Mouse (Mus musculus) embryonic facial prominence, embryonic 13.5 days (tissue): ENCODE measurements around the gene Adam33. TPM values are rescaled to one million over a fixed set of nuclear protein-coding genes. Genes with fewer than 3 reads are reported as not detected.

Experiments used
- ATAC-seq: fragments of 200-750 bp; cut with Nextera tagmentation; 2 replicates; pipeline ENCODE4 v1.8.0; 2017; ENCODE audit warnings: low read depth; ENCODE audit not compliant: insufficient number of reproducible peaks, insufficient read depth, low FRiP score, low TSS enrichment
- H3K27ac ChIP-seq: fragments of 300-500 bp; sonication (generic); 2 replicates; pipeline ENCODE4 v1.5.1; 2015; ENCODE audit warnings: moderate library complexity, mild to moderate bottlenecking, inconsistent platforms
- H3K27me3 ChIP-seq: fragments of 300-500 bp; sonication (generic); 2 replicates; pipeline ENCODE4 v1.6.1; 2015; ENCODE audit warnings: mild to moderate bottlenecking, inconsistent platforms
- H3K36me3 ChIP-seq: fragments of 300-500 bp; sonication (generic); 2 replicates; pipeline ENCODE4 v1.6.1; 2015; ENCODE audit warnings: mild to moderate bottlenecking, inconsistent platforms
- H3K4me1 ChIP-seq: fragments of 300-500 bp; sonication (generic); 2 replicates; pipeline ENCODE4 v1.6.1; 2015; ENCODE audit warnings: inconsistent platforms
- H3K4me2 ChIP-seq: fragments of 300-500 bp; sonication (generic); 2 replicates; pipeline ENCODE4 v1.6.1; 2015; ENCODE audit warnings: moderate library complexity, mild to moderate bottlenecking, inconsistent platforms
- H3K4me3 ChIP-seq: fragments of 300-500 bp; sonication (generic); 2 replicates; pipeline ENCODE4 v1.5.1; 2015; ENCODE audit warnings: mild to moderate bottlenecking, inconsistent platforms
- H3K9ac ChIP-seq: fragments of 300-500 bp; sonication (generic); 2 replicates; pipeline ENCODE4 v1.6.1; 2015; ENCODE audit warnings: mild to moderate bottlenecking, inconsistent platforms
- H3K9me3 ChIP-seq: fragments of 300-500 bp; sonication (generic); 2 replicates; pipeline ENCODE4 v1.6.1; 2016; ENCODE audit warnings: inconsistent platforms
- WGBS: fragments of 180-500 bp; shearing (Covaris S2); methylation state at CpG from one replicate; pipeline ENCODE4 v1.1.7; 2015; ENCODE audit warnings: mixed read lengths; 5-methylcytosine and 5-hydroxymethylcytosine counted together
- polyA plus RNA-seq: library from polyadenylated mRNA; unstranded; fragments of >200 nt; fragmentation: Nextera tagmentation; extraction: Ambion mirVana; gene quantifications from 2 replicates; pipeline ENCODE4 v1.2.1, GENCODE M21; 2015

Adam33 gene
- polyA plus RNA-seq, 1 experiment from 2014 or later = 30.0 TPM

DNA sequence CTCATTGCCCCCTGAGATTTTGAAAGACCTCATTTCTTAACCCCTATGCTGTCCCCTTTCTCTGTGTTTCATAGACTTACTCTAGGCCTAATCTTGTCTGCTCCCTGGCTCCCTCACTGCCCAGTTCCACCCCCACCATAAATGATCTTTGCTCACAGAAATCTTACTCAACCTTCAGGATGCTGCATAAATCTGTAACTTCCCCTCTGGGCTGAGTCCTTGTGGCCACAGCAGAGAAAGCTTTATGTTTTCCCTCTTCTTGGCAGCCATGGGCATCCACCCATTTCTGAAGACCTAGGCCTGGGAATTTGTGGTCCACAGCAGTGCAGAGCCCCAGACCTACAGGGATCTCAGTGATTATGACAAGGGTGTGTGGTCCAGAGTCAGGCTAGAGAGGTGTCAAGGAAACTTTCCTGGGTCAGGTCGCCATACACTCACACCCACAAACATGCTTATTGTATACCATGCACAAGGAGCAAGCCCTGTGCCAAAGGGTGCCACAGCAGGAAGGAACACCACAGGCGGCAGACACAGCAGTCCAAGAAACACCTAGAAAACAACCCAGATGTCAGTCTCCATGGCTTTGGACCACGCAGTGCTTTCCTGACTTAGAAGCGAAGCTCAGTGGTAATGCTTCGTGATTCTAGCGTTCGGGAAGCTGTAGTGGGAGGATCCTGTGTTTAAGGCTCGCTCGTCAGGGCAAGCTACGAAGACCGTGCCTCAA, 23.2 kb upstream of the Adam33 start, which contains the start of gene Siglec1:
Gene Siglec1, minus strand, starts transcription at position 99 of the 724 bp plus-strand sequence.
- no peak within 1 kb of the TSS for H3K9ac ChIP-seq
- ATAC-seq = no peak
- H3K4me2 ChIP-seq = no peak within 1 kb of the TSS
- no peak within 1 kb of the TSS for H3K4me3 ChIP-seq
- WGBS = 86% methylated on average over 11 of the region's 11 CpGs
- H3K27me3 ChIP-seq = no peaks in the 10 kb centered on the region
- H3K9me3 ChIP-seq = no peaks in the 10 kb centered on the region
- H3K4me1 ChIP-seq = 0 out of 2 replicates have a peak, but pooled peaks cover 4% of the 10 kb centered on the region
- H3K27ac ChIP-seq = no peak within 1 kb of the TSS
- H3K36me3 ChIP-seq = no peaks in the 10 kb centered on the region

DNA sequence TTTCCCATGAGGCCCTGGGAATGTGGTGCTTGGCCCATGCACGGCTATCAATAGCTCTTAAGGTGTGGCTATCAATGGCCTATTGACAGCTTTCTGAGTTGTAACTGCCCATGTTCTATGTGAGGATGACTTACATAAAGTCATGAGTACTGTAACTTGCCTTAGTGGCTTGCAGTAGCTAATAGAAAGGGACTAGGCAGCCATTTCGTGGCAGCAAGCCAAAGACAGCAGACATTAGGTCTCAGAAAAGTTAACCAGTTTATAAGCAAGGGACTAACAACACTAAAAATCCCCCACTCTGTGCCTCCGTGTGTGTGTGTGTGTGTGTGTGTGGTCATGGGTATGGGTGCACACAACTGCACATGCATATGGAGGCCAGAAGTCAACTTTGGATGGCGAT, 20.6 kb upstream of the Adam33 start:
- no peak for ATAC-seq
- Histone ChIP-seq H3K9me3 (no peaks in the 10 kb centered on the region), H3K4me3 (no peak overlapping the region), H3K9ac (no peak overlapping the region), H3K27ac (no peak overlapping the region), H3K4me2 (no peak overlapping the region), H3K4me1 (0 out of 2 replicates have a peak, but pooled peaks cover 4% of the 10 kb centered on the region), H3K27me3 (no peaks in the 10 kb centered on the region), H3K36me3 (no peaks in the 10 kb centered on the region)
- WGBS = 83% methylated on average over 4 of the region's 4 CpGs

DNA sequence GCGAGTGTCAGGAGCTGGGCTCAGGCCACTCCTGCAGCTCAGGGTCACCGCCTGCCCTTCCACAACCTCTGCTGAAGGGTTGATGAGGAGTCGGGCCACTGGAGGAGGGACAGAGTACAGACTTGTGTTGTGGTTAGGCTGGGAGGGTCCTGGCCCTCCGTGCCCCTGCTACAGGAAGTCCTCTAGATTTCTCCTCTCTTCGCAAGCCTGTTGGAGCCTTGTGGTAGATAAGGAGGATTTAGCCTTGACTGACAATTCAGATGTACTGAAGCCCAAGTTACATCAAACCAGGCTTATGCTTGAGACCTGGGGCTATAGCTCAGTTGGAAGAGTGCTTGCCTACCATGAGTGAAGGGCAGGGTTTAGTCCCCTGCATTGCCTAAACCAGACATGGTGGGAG, 16.9 kb upstream of the Adam33 start:
- 73% methylated on average over 5 of the region's 5 CpGs for WGBS
- H3K4me3 ChIP-seq = no peak overlapping the region

DNA sequence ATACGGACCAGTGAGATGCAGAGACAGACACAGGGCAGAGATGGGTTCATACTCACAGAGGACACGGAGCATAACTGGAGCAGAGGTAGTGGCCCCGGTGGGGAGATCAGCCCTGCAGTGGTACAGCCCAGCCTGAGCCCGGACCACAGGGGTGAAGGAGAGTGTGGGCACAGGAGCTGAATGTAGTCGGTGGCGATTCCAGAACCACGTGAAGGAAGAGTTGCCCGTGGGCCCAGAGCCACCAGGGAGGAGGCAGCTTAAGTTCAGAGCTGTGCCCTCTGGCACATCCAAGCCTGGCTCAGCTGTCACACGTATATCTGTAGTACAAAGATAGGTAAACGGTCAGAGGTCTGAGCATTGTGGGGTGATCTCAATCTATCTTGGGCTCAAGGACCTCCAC, 8.9 kb upstream of the Adam33 start:
- Histone ChIP-seq H3K27me3 (no peaks in the 10 kb centered on the region; the same call in 1 of the 2 replicates), H3K4me1 (peaks cover 4% of the 10 kb centered on the region; the same call in 1 of the 2 replicates), H3K9ac (no peak overlapping the region), H3K4me2 (no peak overlapping the region), H3K4me3 (no peak overlapping the region), H3K27ac (no peak overlapping the region), H3K9me3 (no peaks in the 10 kb centered on the region), H3K36me3 (no peaks in the 10 kb centered on the region)
- ATAC-seq = no peak
- 81% methylated on average over 10 of the region's 10 CpGs for WGBS

More for the DNA sequence above, 16.9 kb upstream of the Adam33 start:
- no peaks in the 10 kb centered on the region for H3K9me3 ChIP-seq
- H3K27ac ChIP-seq = peak overlapping the region; percentile 16; the same call in 1 of the 2 replicates
- H3K27me3 ChIP-seq = no peaks in the 10 kb centered on the region
- H3K36me3 ChIP-seq = no peaks in the 10 kb centered on the region
- no peaks in the 10 kb centered on the region for H3K4me1 ChIP-seq
- ATAC-seq = no peak
- H3K9ac ChIP-seq = no peak overlapping the region
- H3K4me2 ChIP-seq = no peak overlapping the region

DNA sequence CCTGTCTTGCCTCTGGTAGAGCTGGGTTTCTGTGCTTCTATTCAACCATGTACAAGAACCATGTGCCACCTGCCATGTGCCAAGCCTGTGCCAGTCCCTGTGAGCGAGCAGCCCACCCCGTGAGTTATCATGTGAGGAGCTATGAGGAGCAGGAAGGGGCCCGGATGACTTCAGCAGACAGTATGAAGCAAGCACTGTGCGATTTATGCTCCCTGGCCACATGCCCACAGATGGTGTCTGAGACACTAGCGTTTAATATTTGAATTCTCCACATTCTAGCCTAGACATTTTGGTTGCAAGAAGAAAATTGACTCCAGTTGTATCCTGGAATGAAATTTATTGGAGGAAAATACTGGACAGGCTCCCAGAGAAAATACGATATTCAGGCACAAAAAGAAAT, 3.9 kb upstream of the Adam33 start:
- Histone ChIP-seq H3K4me3 (no peak overlapping the region), H3K9ac (no peak overlapping the region), H3K36me3 (no peaks in the 10 kb centered on the region), H3K9me3 (no peaks in the 10 kb centered on the region), H3K4me2 (no peak overlapping the region), H3K4me1 (peaks cover 20% of the 10 kb centered on the region), H3K27me3 (peaks cover 23% of the 10 kb centered on the region), H3K27ac (peak overlapping the region; percentile 66; the same call in 1 of the 2 replicates)
- 48% methylated on average over 6 of the region's 6 CpGs for WGBS
- 0 out of 2 replicates have a peak, but pooled peaks have one; percentile 48 for ATAC-seq

DNA sequence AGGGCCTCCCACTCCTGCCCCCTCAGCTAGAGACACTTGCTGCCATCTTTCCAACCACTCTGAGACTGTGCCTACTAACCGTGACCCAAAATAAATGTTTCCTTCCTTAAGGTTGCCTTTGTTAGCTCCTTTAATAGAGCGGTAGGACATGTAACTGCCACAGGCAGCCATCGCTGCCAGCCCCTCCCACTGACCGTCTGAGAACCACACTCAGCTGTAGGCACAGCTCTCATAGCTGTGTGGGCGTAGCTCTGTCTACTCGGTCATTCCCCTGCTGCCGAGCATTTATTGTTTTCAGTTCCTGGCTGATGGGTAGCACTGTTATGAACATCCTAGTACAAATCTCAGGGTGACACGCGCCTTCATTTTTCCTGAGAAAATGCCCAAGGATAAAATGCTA, 2.7 kb upstream of the Adam33 start:
- H3K4me3 ChIP-seq = no peak overlapping the region
- H3K9ac ChIP-seq = no peak overlapping the region
- no peak for ATAC-seq
- peaks cover 30% of the 10 kb centered on the region for H3K27me3 ChIP-seq
- H3K4me2 ChIP-seq = no peak overlapping the region
- peaks cover 31% of the 10 kb centered on the region for H3K4me1 ChIP-seq
- no peak overlapping the region for H3K27ac ChIP-seq
- no peaks in the 10 kb centered on the region for H3K36me3 ChIP-seq
- no peaks in the 10 kb centered on the region for H3K9me3 ChIP-seq
- 67% methylated on average over 9 of the region's 9 CpGs for WGBS

DNA sequence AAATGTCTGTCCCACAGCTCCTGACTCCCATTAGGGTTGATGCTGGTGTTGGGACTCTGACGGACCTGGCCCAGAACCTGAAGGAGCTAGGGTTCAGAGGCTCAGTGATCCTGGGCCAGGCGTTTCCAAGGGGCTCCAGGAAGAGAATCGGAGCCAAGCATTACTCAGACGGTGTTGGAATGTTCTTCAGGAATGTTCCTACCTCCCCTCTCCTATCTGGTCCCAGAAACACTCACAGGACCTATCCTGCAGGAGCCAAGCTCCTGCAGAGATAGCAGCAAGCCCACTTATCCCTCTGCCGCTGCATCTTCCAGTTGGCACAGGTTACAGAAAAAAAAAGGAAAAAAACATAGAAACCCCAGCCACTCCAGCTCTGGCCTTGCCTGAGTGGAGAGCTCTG, 2.0 kb downstream of the Adam33 start:
- Histone ChIP-seq H3K9ac (no peak overlapping the region), H3K4me1 (peaks cover 47% of the 10 kb centered on the region), H3K4me3 (no peak overlapping the region), H3K27me3 (peaks cover 35% of the 10 kb centered on the region), H3K9me3 (no peaks in the 10 kb centered on the region), H3K27ac (peak overlapping the region; percentile 86), H3K36me3 (no peaks in the 10 kb centered on the region), H3K4me2 (peak overlapping the region; percentile 33)
- ATAC-seq = no peak
- WGBS = 74% methylated on average over 5 of the region's 5 CpGs

DNA sequence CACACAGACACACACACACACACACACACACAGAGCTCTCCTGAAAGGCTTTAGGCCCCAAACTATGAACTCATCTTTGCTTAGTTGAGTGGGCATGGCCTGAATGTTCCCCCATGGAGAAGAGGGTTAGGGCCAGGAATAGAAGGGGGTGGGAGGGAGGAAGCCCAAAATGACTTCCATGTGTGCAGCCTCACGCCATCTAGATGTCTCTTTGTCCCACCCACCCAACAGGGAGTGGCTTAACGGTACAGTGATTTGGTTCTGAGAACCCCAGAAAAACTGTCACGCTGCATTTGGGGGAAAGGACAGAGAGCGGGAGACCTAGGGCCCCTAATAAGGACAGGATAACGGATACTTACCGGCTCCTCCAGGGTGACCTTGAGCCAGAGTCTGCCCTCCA, 2.8 kb downstream of the Adam33 start:
- Histone ChIP-seq H3K9ac (0 out of 2 replicates have a peak overlapping the region, but pooled peaks have one; percentile 16), H3K9me3 (no peaks in the 10 kb centered on the region), H3K36me3 (no peaks in the 10 kb centered on the region), H3K27me3 (peaks cover 43% of the 10 kb centered on the region), H3K4me2 (peak overlapping the region; percentile 33), H3K4me1 (peaks cover 54% of the 10 kb centered on the region), H3K4me3 (no peak overlapping the region), H3K27ac (peak overlapping the region; percentile 86)
- WGBS = 23% methylated on average over 6 of the region's 6 CpGs
- peak; percentile 12; the same call in 1 of the 2 replicates for ATAC-seq

DNA sequence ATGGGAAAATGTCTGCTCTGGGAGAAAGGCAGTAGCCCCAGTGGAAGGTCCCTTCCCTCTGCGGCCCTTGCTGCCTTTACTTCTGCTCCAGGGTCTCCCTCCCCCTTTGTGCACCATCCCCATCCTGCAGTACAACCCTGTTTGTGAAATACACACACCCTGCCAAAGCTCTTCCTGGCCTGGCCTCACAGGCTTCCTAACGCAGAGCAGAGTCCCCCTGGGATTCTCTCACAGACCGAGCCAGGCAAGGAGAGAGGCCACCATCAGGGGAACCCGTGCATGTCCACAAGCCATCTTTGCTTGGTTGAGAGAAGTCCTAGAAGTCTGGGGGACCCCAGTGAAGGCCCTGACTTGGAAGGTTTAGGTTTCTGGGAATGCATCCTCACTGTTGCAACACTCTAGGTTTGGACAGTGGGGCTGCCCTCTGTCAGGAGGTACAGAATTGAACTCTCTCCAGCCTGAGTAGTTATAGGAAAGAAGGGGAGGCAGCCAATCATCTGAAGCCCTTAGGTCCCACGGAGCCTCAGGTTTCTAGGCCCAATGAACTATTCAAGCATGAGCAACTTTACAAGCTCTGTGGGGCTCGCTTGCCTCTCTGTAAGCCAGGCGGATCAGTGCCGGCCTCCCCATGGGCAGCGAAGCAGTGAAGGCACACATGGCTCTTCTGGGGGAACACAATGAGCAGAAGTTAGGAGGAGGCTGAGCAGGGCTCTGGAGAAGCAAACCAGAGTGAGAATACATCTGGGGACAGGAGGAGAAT, 3.7 kb downstream of the Adam33 start:
- no peaks in the 10 kb centered on the region for H3K36me3 ChIP-seq
- peak overlapping the region; percentile 86 for H3K27ac ChIP-seq
- peak overlapping the region; percentile 33; the same call in 1 of the 2 replicates for H3K4me2 ChIP-seq
- H3K9ac ChIP-seq = 0 out of 2 replicates have a peak overlapping the region, but pooled peaks have one; percentile 12
- peaks cover 51% of the 10 kb centered on the region for H3K27me3 ChIP-seq
- no peak overlapping the region for H3K4me3 ChIP-seq
- WGBS = 61% methylated on average over 9 of the region's 9 CpGs
- H3K4me1 ChIP-seq = peaks cover 60% of the 10 kb centered on the region
- H3K9me3 ChIP-seq = no peaks in the 10 kb centered on the region
- no peak for ATAC-seq

DNA sequence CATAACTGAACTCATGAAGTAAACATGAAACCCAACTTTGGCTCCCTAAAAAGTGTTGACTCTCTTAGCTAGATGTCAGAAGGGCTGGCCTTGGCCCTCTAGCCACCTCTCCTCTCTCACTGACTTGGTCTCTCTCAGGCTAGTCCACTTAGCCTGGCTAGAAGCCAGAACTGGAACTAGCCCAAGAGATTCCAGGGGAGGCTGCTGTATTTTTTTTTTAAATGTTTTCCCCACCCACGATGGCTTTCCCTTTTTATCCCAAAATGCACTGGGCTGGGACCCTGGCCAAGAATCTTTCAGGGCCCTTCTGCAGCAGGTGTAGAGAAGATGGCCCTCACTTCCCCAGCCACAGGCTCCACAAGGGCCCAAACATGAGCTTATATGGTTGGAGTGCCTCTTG, 4.2 kb downstream of the Adam33 start:
- no peak overlapping the region for H3K4me3 ChIP-seq
- no peaks in the 10 kb centered on the region for H3K36me3 ChIP-seq
- H3K27me3 ChIP-seq = peaks cover 51% of the 10 kb centered on the region
- no peak overlapping the region for H3K9ac ChIP-seq
- no peak overlapping the region for H3K4me2 ChIP-seq
- peak overlapping the region; percentile 86 for H3K27ac ChIP-seq
- peaks cover 66% of the 10 kb centered on the region for H3K4me1 ChIP-seq
- WGBS = 45% methylated on average over 1 of the region's 1 CpGs
- H3K9me3 ChIP-seq = no peaks in the 10 kb centered on the region
- ATAC-seq = no peak

DNA sequence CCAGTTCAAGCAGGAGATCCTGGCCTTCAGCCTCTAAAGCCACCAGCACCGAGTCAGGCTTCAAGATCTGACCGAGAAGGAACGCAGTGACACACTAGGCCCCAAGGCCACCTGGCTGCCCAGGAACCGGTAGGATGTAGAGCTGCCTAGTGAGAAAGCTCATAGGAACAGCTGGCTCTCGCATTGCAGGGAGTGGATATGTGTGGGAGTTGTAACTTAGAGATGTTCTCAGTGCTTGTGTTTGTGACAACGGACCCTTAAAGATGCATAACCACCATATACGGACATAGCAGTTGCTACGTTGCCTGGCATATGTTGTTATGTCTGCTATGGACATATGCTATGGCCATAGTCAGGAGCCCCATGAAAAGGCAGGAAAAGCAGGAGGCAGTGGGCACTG, 4.9 kb downstream of the Adam33 start:
- H3K27ac ChIP-seq = no peak overlapping the region
- H3K9ac ChIP-seq = no peak overlapping the region
- peaks cover 52% of the 10 kb centered on the region for H3K27me3 ChIP-seq
- no peak overlapping the region for H3K4me3 ChIP-seq
- H3K4me1 ChIP-seq = peaks cover 71% of the 10 kb centered on the region
- no peak for ATAC-seq
- WGBS = 93% methylated on average over 8 of the region's 8 CpGs
- no peaks in the 10 kb centered on the region for H3K36me3 ChIP-seq
- H3K9me3 ChIP-seq = no peaks in the 10 kb centered on the region
- no peak overlapping the region for H3K4me2 ChIP-seq
